Mouse (Mus musculus) kidney, adult 8-10 months (tissue): ENCODE results near the gene Wwox.
A peak's percentile ranks its signal among the peaks of the same experiment; 100 is the strongest.

ENCODE experiments used
- DNase-seq, 2 experiments: peaks; one replicate each; pipeline ENCODE4 v3.0.0; 2022

Gene Wwox

GRCm38 (mm10) chr8:114604315-114604714 is 164.9 kb downstream of the Wwox start:
- DNase-seq: no peak

- DNase-seq: no peak
Observed at GRCm38 (mm10) chr8:114605651-114606050, 166.2 kb downstream of the Wwox start.

- DNase-seq: no peak
Observed at GRCm38 (mm10) chr8:114609330-114609729, 169.9 kb downstream of the Wwox start.

GRCm38 (mm10) chr8:114611075-114611474 is 171.6 kb downstream of the Wwox start:
- DNase-seq: no peak

- DNase-seq: no peak
Observed at GRCm38 (mm10) chr8:114612091-114612490, 172.6 kb downstream of the Wwox start.

GRCm38 (mm10) chr8:114615413-114615812 is 176.0 kb downstream of the Wwox start:
- no peak for DNase-seq

GRCm38 (mm10) chr8:114615908-114616307 is 176.5 kb downstream of the Wwox start:
- no peak for DNase-seq

GRCm38 (mm10) chr8:114618908-114619508 is 179.6 kb downstream of the Wwox start:
- DNase-seq: no peak

- DNase-seq: no peak
Observed at GRCm38 (mm10) chr8:114625402-114625801, 185.9 kb downstream of the Wwox start.

- DNase-seq: no peak
Observed at GRCm38 (mm10) chr8:114626897-114627296, 187.4 kb downstream of the Wwox start.

GRCm38 (mm10) chr8:114629719-114630118 is 190.3 kb downstream of the Wwox start:
- no peak for DNase-seq

GRCm38 (mm10) chr8:114631087-114631486 is 191.6 kb downstream of the Wwox start:
- DNase-seq: no peak

GRCm38 (mm10) chr8:114634151-114634550 is 194.7 kb downstream of the Wwox start:
- no peak for DNase-seq

- DNase-seq: peak; percentile 42 to 76
Observed at GRCm38 (mm10) chr8:114634669-114635410, 195.4 kb downstream of the Wwox start.

- no peak for DNase-seq
Observed at GRCm38 (mm10) chr8:114636376-114636775, 196.9 kb downstream of the Wwox start.

- DNase-seq: no peak
Observed at GRCm38 (mm10) chr8:114641809-114642208, 202.4 kb downstream of the Wwox start.

GRCm38 (mm10) chr8:114650789-114651188 is 211.3 kb downstream of the Wwox start:
- peak in 1 of 2 experiments; percentile 6 for DNase-seq

- no peak for DNase-seq
Observed at GRCm38 (mm10) chr8:114657789-114658188, 218.3 kb downstream of the Wwox start.

GRCm38 (mm10) chr8:114658475-114658874 is 219.0 kb downstream of the Wwox start:
- DNase-seq: no peak

GRCm38 (mm10) chr8:114663053-114663452 is 223.6 kb downstream of the Wwox start:
- DNase-seq: no peak

- no peak for DNase-seq
Observed at GRCm38 (mm10) chr8:114665521-114665920, 226.1 kb downstream of the Wwox start.

- DNase-seq: no peak
Observed at GRCm38 (mm10) chr8:114670801-114671200, 231.3 kb downstream of the Wwox start.

- no peak for DNase-seq
Observed at GRCm38 (mm10) chr8:114671237-114671674, 231.8 kb downstream of the Wwox start.

GRCm38 (mm10) chr8:114673416-114673815 is 234.0 kb downstream of the Wwox start:
- DNase-seq: no peak

GRCm38 (mm10) chr8:114675151-114675550 is 235.7 kb downstream of the Wwox start:
- DNase-seq: no peak
